Mouse (Mus musculus) megakaryocyte, embryonic 14.5 days (primary cell): Measurements from ENCODE around the gene St5. TPM values are rescaled to one million over a fixed set of nuclear protein-coding genes. Genes with fewer than 3 reads are reported as not detected.
A peak's percentile ranks its signal among the peaks of the same experiment; 100 is the strongest.

Experiments
- H3K27me3 ChIP-seq: replicated peaks from 2 replicates; pipeline ENCODE3; 2012; ENCODE audit warnings: inconsistent platforms
- H3K36me3 ChIP-seq: replicated peaks from 2 replicates; pipeline ENCODE3; 2012; ENCODE audit warnings: low read length, inconsistent platforms, mixed read lengths
- H3K4me1 ChIP-seq: 2 replicates; pipeline ENCODE4 v1.6.1; 2012; ENCODE audit warnings: inconsistent platforms
- H3K4me3 ChIP-seq: replicated peaks from 2 replicates; pipeline ENCODE3; 2012; ENCODE audit warnings: moderate library complexity, mild to moderate bottlenecking, inconsistent platforms
- H3K9me3 ChIP-seq: 2 replicates; pipeline ENCODE4 v1.6.1; 2012; ENCODE audit warnings: inconsistent platforms
- FLI1 ChIP-seq: IDR thresholded peaks from 2 replicates; pipeline ENCODE4 v1.6.1; 2012; ENCODE audit warnings: low read length, inconsistent platforms, mixed read lengths
- GATA1 ChIP-seq: IDR thresholded peaks from 3 replicates; pipeline ENCODE4 v1.6.1; 2012; ENCODE audit warnings: mixed read lengths, low read length, inconsistent platforms, borderline replicate concordance
- polyA plus RNA-seq: library from polyadenylated mRNA; stranded (reverse); fragments of >175 nt; gene quantifications from 2 replicates; pipeline ENCODE4 v1.2.3, GENCODE M21; 2012; ENCODE audit warnings: low replicate concordance; ENCODE audit not compliant: insufficient read depth

Gene St5
- polyA plus RNA-seq, 1 experiment, result 1.1 TPM

- no peak for TF ChIP-seq FLI1
- TF ChIP-seq GATA1, result no peak
- H3K27me3 ChIP-seq, result peaks cover 8% of the 10 kb centered on the region
- peaks cover 31% of the 10 kb centered on the region for H3K4me1 ChIP-seq
- H3K4me3 ChIP-seq, result peak overlapping the region; percentile 2
- peaks cover 63% of the 10 kb centered on the region for H3K36me3 ChIP-seq
- no peaks in the 10 kb centered on the region for H3K9me3 ChIP-seq
These were observed 161.6 kb downstream of the St5 start for GRCm38 (mm10) chr7:109541609-109542363.

GRCm38 (mm10) chr7:109540902-109541301 lies 162.5 kb downstream of the St5 start:
- Histone ChIP-seq H3K4me1 (peaks cover 22% of the 10 kb centered on the region), H3K27me3 (peaks cover 8% of the 10 kb centered on the region), H3K4me3 (no peak overlapping the region), H3K9me3 (no peaks in the 10 kb centered on the region), H3K36me3 (peaks cover 68% of the 10 kb centered on the region)
- TF ChIP-seq FLI1, result no peak
- TF ChIP-seq GATA1, result no peak

DNA sequence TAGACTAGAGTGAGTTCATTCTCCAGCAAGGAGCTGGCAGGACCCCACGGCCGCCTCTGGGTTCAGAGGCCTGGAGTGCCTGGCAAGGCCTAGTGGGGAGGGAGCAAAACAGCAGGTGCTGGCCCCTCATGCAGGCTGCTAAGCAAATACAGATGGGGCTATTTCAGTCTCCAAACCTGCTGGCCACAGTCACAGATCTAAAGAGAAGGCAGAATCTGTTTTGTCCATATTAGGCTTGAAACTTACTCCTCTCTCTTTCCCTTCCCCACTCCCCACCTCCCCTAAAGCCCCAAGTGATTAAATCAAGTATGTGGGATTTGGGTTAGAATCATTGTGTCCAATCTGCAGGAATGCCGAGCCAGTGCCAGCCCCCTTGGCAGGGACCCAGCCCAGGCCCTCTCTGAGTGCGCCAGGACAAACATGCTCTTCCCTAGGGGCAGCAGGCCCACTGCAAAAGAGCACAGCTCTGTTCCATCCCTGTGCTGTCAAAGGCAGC lies 166.9 kb downstream of the St5 start:
- Histone ChIP-seq H3K4me1 (peaks cover 30% of the 10 kb centered on the region), H3K4me3 (no peak overlapping the region), H3K27me3 (peaks cover 4% of the 10 kb centered on the region), H3K9me3 (no peaks in the 10 kb centered on the region), H3K36me3 (peaks cover 65% of the 10 kb centered on the region)
- TF ChIP-seq GATA1 (no peak), FLI1 (no peak)

DNA sequence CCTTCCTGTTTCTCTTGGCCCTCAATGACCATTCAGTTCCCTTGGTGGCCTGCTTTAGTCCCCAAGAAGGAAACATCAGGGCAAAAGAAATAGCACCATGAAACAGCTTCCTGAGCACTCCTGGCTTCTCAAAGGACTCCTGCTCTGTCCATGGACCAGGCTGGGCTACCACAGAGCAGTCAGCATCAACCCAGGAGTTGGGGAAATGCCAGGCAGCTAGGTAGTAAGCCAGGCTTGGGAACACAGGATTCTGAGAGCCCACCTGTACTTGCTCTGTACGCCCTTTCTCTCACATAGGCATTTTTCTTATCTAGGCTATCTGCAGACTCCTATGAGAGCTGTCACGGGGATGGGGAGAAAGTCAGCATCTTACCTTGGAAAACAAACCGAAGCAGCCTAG lies 168.5 kb downstream of the St5 start:
- Histone ChIP-seq H3K4me1 (peaks cover 41% of the 10 kb centered on the region), H3K36me3 (peaks cover 62% of the 10 kb centered on the region), H3K9me3 (no peaks in the 10 kb centered on the region), H3K27me3 (peaks cover 4% of the 10 kb centered on the region), H3K4me3 (no peak overlapping the region)
- TF ChIP-seq FLI1, result no peak
- no peak for TF ChIP-seq GATA1

- Histone ChIP-seq H3K9me3 (no peaks in the 10 kb centered on the region), H3K27me3 (peaks cover 2% of the 10 kb centered on the region), H3K4me3 (no peak overlapping the region), H3K36me3 (peaks cover 59% of the 10 kb centered on the region), H3K4me1 (peaks cover 45% of the 10 kb centered on the region)
- TF ChIP-seq FLI1, result no peak
- TF ChIP-seq GATA1, result no peak
These were observed 169.5 kb downstream of the St5 start for GRCm38 (mm10) chr7:109533888-109534287.

DNA sequence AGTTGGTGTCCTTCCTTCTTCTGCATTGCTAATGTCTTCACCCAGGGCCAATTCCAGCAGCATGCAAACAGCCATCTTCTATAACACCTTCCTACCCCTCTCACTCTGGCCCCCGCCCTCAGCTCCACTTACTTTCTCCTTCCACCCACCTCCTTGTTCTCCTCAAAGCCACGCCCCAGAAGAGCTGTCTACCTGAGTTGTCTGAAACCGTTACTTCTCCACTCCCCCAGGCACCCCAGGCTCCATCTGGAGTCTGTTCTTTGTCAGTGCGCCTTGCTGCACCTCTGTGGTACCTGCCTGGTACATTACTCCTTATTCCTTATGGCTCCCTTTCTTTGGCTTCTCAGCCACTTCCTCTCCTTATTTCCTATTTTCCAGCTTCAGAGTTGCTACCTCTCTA lies 170.3 kb downstream of the St5 start:
- Histone ChIP-seq H3K36me3 (peaks cover 60% of the 10 kb centered on the region), H3K27me3 (peaks cover 2% of the 10 kb centered on the region), H3K4me3 (no peak overlapping the region), H3K9me3 (no peaks in the 10 kb centered on the region), H3K4me1 (peaks cover 50% of the 10 kb centered on the region)
- TF ChIP-seq GATA1 (no peak), FLI1 (no peak)

DNA sequence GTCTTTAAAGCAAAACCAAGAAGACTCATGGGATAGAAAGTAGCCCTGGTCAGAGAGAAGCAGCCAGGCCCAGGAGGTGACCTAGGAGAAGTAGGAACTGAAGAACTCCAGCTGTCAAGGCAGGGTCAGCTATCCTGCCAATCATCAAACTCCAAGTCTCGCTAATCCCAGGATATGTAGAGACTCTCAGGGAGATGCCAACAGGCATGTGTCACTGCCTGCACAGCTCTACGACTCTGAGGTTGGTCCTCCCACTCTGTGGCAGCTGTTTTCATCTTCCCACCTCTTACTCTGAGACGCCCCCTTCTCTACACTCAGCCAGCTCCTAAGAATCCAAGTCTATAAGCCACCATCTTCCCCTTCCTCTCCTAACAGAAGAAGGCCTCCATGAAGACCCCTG lies 170.7 kb downstream of the St5 start:
- peaks cover 59% of the 10 kb centered on the region for H3K36me3 ChIP-seq
- H3K27me3 ChIP-seq, result peaks cover 2% of the 10 kb centered on the region
- H3K4me3 ChIP-seq, result no peak overlapping the region
- H3K4me1 ChIP-seq, result peaks cover 50% of the 10 kb centered on the region
- no peaks in the 10 kb centered on the region for H3K9me3 ChIP-seq
- no peak for TF ChIP-seq GATA1
- no peak for TF ChIP-seq FLI1

DNA sequence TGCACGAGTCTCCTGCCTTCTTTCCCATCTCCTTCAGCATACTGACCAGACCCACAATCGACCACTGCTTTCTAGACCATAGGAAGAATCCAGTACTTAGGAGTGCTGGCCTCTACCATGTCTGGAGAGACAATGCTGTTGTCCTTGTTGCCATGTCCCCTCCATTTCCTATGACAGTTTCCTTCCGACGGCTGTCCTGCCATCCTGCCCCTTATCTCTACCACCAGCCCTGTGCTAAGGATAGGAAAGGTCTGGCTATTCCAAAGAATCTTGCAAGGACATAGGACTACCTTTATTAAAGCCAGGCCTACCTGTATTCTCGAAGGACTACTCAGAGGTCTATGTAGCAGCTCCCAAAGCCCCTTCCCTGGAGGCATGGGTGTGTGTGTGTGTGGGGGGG lies 171.9 kb downstream of the St5 start:
- Histone ChIP-seq H3K36me3 (peaks cover 65% of the 10 kb centered on the region), H3K27me3 (peaks cover 2% of the 10 kb centered on the region), H3K4me3 (peak overlapping the region; percentile 20), H3K9me3 (no peaks in the 10 kb centered on the region), H3K4me1 (peaks cover 57% of the 10 kb centered on the region)
- TF ChIP-seq GATA1 (no peak), FLI1 (no peak)

GRCm38 (mm10) chr7:109529741-109530140 lies 173.7 kb downstream of the St5 start:
- Histone ChIP-seq H3K9me3 (no peaks in the 10 kb centered on the region), H3K27me3 (peaks cover 2% of the 10 kb centered on the region), H3K4me3 (no peak overlapping the region), H3K4me1 (peaks cover 69% of the 10 kb centered on the region), H3K36me3 (peaks cover 72% of the 10 kb centered on the region)
- no peak for TF ChIP-seq FLI1
- TF ChIP-seq GATA1, result no peak

DNA sequence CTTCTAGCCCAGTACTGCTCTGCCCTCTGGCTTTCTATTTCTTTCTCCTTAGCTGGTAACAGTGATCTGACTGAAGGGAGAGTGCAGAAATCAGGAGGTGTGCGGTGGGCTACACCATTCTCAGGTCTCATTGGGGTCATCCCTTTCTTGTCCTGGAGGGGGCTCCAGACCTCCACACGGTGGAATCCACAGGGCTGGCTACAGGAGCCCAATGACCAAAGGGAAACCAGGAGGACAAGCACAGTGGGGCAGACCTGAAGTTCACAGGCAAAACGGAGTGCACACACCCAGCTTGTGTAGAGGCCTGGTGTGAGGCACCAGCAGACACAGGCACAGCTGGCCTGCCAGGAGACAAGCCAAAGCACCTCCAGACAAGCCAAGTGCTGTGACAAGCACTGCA lies 175.0 kb downstream of the St5 start:
- H3K36me3 ChIP-seq, result peaks cover 75% of the 10 kb centered on the region
- H3K4me3 ChIP-seq, result no peak overlapping the region

GRCm38 (mm10) chr7:109527536-109527935 lies 175.9 kb downstream of the St5 start:
- Histone ChIP-seq H3K4me1 (peaks cover 79% of the 10 kb centered on the region), H3K4me3 (peak overlapping the region; percentile 42), H3K9me3 (no peaks in the 10 kb centered on the region), H3K36me3 (peaks cover 79% of the 10 kb centered on the region), H3K27me3 (no peaks in the 10 kb centered on the region)
- TF ChIP-seq FLI1 (no peak), GATA1 (no peak)

More for the DNA sequence above, 175.0 kb downstream of the St5 start:
- H3K9me3 ChIP-seq, result no peaks in the 10 kb centered on the region
- no peaks in the 10 kb centered on the region for H3K27me3 ChIP-seq
- H3K4me1 ChIP-seq, result peaks cover 78% of the 10 kb centered on the region
- TF ChIP-seq GATA1 (no peak), FLI1 (no peak)
